Mouse (Mus musculus) hindbrain, embryonic 10.5 days (tissue): Measurements from ENCODE around the gene 4930412O13Rik. TPM values are rescaled to one million over a fixed set of nuclear protein-coding genes. Genes with fewer than 3 reads are reported as not detected.

Experiments
- DNase-seq: peaks from one replicate; pipeline ENCODE4 v3.0.0-alpha.2; 2017; ENCODE audit warnings: low spot score
- H3K27ac ChIP-seq: fragments of 300-500 bp; sonication (generic); 2 replicates; pipeline ENCODE4 v1.5.1; 2016; ENCODE audit warnings: mild to moderate bottlenecking, moderate library complexity
- H3K27me3 ChIP-seq: fragments of 300-500 bp; sonication (generic); 2 replicates; pipeline ENCODE4 v1.6.1; 2016; ENCODE audit warnings: mild to moderate bottlenecking; ENCODE audit not compliant: poor library complexity, insufficient read depth, severe bottlenecking
- H3K36me3 ChIP-seq: fragments of 300-500 bp; sonication (generic); 2 replicates; pipeline ENCODE4 v1.6.1; 2016; ENCODE audit warnings: mild to moderate bottlenecking, moderate library complexity
- H3K4me1 ChIP-seq: fragments of 300-500 bp; sonication (generic); replicated peaks from 2 replicates; pipeline ENCODE4 v1.6.1; 2016; ENCODE audit warnings: mild to moderate bottlenecking
- H3K4me3 ChIP-seq: fragments of 300-500 bp; sonication (generic); 2 replicates; pipeline ENCODE4 v1.5.1; 2016; ENCODE audit warnings: mild to moderate bottlenecking, moderate library complexity
- H3K9me3 ChIP-seq: fragments of 300-500 bp; sonication (generic); 2 replicates; pipeline ENCODE4 v1.6.1; 2016; ENCODE audit warnings: mild to moderate bottlenecking, moderate library complexity
- WGBS: fragments of 180-500 bp; shearing (Covaris S2); methylation state at CpG from one replicate; pipeline ENCODE4 v1.1.7; 2016; 5-methylcytosine and 5-hydroxymethylcytosine counted together
- polyA plus RNA-seq: library from polyadenylated mRNA; unstranded; fragments of >200 nt; fragmentation: Nextera tagmentation; extraction: Ambion mirVana; gene quantifications from 2 replicates; pipeline ENCODE4 v1.2.1, GENCODE M21; 2016

The 4930412O13Rik gene
- polyA plus RNA-seq, 1 experiment from 2014 or later = 1.0 TPM

GRCm38 (mm10) chr2:9883803-9884532, 2.9 kb downstream of the 4930412O13Rik start:
- no peaks in the 10 kb centered on the region for H3K36me3 ChIP-seq
- peak overlapping the region; percentile 54 for H3K4me3 ChIP-seq
- no peaks in the 10 kb centered on the region for H3K9me3 ChIP-seq
- under 1% methylated on average over 27 of the region's 27 CpGs for WGBS
- H3K27me3 ChIP-seq = peaks cover 95% of the 10 kb centered on the region
- DNase-seq = peak; percentile 59
- peaks cover 53% of the 10 kb centered on the region for H3K4me1 ChIP-seq
- H3K27ac ChIP-seq = no peak overlapping the region

- Histone ChIP-seq H3K9me3 (no peaks in the 10 kb centered on the region), H3K4me1 (peaks cover 55% of the 10 kb centered on the region), H3K4me3 (peak overlapping the region; percentile 54), H3K36me3 (no peaks in the 10 kb centered on the region), H3K27ac (no peak overlapping the region; the same call in 1 of the 2 replicates), H3K27me3 (peaks cover 100% of the 10 kb centered on the region)
- WGBS = 2% methylated on average over 15 of the region's 15 CpGs
- peak; percentile 50 for DNase-seq
Measured at GRCm38 (mm10) chr2:9884533-9885216, 3.6 kb downstream of the 4930412O13Rik start.

DNA sequence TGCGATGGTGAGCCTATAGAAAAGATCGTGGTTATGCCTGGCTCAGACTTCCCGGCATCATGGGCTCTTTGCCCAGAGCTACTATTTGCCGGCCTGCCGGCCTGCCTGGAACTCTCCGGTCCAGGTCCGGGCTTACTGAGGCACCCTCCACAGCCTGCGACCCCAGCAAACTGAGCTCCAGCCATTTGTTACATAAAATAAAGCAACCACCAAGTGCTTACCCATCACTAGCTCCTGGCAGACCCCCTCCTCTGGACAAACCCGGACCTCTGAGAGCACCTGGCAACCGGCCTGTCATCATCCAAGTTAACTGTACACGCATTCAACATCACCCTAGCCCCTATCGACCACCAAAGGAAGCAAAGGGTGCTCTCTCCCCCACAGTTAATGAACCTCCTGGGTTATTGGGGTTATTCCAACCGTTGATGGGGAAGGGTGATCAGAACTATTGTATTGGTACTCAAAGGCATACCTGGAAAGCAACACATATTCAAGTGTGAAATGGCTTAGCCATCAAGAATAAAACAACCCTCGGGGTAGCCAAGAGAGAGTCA, 4.2 kb downstream of the 4930412O13Rik start:
- peak; percentile 39 for DNase-seq
- H3K4me3 ChIP-seq = peak overlapping the region; percentile 54; the same call in 1 of the 2 replicates
- peaks cover 3% of the 10 kb centered on the region; the same call in 1 of the 2 replicates for H3K9me3 ChIP-seq
- H3K27ac ChIP-seq = no peak overlapping the region; the same call in 1 of the 2 replicates
- no peaks in the 10 kb centered on the region for H3K36me3 ChIP-seq
- H3K27me3 ChIP-seq = peaks cover 100% of the 10 kb centered on the region
- WGBS = 3% methylated on average over 14 of the region's 14 CpGs
- peaks cover 54% of the 10 kb centered on the region for H3K4me1 ChIP-seq

- Histone ChIP-seq H3K9me3 (peaks cover 3% of the 10 kb centered on the region; the same call in 1 of the 2 replicates), H3K27me3 (peaks cover 100% of the 10 kb centered on the region), H3K4me1 (peaks cover 47% of the 10 kb centered on the region), H3K4me3 (peak overlapping the region; percentile 16; the same call in 1 of the 2 replicates), H3K27ac (no peak overlapping the region), H3K36me3 (no peaks in the 10 kb centered on the region)
- no peak for DNase-seq
- 7% methylated on average over 3 of the region's 3 CpGs for WGBS
Measured at GRCm38 (mm10) chr2:9886031-9886430, 5.0 kb downstream of the 4930412O13Rik start.

DNA sequence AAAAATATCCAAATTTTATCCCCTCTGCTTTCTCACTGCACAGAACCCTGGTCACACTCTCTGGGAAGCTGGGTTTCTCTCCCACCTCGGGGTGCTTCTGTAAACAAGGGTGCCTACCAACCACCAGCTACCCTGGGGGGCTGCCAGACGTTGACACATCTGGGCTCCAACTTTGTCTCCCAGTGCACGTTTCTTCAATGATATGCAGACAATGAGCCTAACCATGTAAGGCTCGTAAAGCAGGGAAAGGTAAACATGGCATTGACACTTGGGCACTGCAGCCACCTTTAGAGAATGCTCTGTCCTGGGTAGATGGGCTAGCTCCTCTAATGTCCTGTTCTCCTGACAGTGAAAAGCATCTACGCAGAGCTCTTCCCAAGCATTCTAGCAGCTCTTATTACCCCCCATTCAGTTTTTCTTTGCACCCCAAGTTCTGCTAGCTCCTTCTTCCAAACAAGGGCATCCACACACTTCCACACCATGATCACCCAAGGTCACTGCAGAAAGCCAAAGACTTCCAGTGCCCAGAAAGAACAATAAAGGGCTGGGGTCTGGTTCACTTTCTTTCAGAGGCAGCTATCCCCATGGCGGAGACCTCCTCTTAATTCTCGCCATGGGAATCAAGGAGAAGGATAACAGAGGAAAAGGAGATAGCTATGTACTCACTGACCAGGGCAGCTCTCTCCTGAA, 6.0 kb downstream of the 4930412O13Rik start:
- Histone ChIP-seq H3K36me3 (no peaks in the 10 kb centered on the region), H3K9me3 (peaks cover 3% of the 10 kb centered on the region; the same call in 1 of the 2 replicates), H3K27ac (no peak overlapping the region), H3K4me3 (0 out of 2 replicates have a peak overlapping the region, but pooled peaks have one; percentile 6), H3K27me3 (peaks cover 97% of the 10 kb centered on the region), H3K4me1 (peaks cover 37% of the 10 kb centered on the region)
- 2% methylated on average over 7 of the region's 7 CpGs for WGBS
- peak; percentile 32 for DNase-seq

DNA sequence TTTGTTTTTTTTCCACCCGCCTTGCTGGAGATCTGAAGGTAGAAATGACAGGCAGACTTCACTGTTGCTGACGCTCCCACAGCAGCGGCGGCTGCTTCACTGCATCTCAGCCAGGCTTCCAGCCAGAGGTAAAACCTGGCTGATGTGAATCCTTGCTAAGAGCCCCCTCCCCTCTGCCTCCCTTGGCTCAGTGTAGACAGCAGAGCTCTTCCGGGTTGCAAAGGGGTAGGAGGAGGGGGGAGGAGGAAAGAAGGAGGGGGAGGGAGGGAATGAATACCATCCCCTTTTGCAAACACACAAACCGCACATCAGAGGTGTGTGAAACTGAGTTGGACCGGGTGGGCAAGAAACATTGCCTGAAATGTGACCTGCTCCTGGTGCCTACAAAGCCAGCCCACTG, 6.6 kb downstream of the 4930412O13Rik start:
- peak; percentile 38 for DNase-seq
- H3K4me3 ChIP-seq = 0 out of 2 replicates have a peak overlapping the region, but pooled peaks have one; percentile 6

GRCm38 (mm10) chr2:9888913-9889650, 8.0 kb downstream of the 4930412O13Rik start, which contains the start of gene 9230102O04Rik:
Gene 9230102O04Rik (minus strand): TSS chr2:9889540.
- peak; percentile 68 for DNase-seq
- no peak within 1 kb of the TSS for H3K27ac ChIP-seq
- WGBS = under 1% methylated on average over 30 of the region's 30 CpGs
- H3K4me3 ChIP-seq = peak within 1 kb of the TSS; percentile 36
- H3K36me3 ChIP-seq = no peaks in the 10 kb centered on the region
- peaks cover 17% of the 10 kb centered on the region for H3K4me1 ChIP-seq
- peaks cover 97% of the 10 kb centered on the region for H3K27me3 ChIP-seq
- peaks cover 3% of the 10 kb centered on the region; the same call in 1 of the 2 replicates for H3K9me3 ChIP-seq

More for the DNA sequence above, 6.6 kb downstream of the 4930412O13Rik start:
- Histone ChIP-seq H3K4me1 (peaks cover 31% of the 10 kb centered on the region), H3K27ac (no peak overlapping the region), H3K36me3 (no peaks in the 10 kb centered on the region), H3K9me3 (peaks cover 3% of the 10 kb centered on the region; the same call in 1 of the 2 replicates), H3K27me3 (peaks cover 97% of the 10 kb centered on the region)
- under 1% methylated on average over 7 of the region's 7 CpGs for WGBS

GRCm38 (mm10) chr2:9889651-9890183, 8.7 kb downstream of the 4930412O13Rik start, which contains the start of gene Gata3:
Gene Gata3 (minus strand): TSS chr2:9890034.
- Histone ChIP-seq H3K4me1 (peaks cover 15% of the 10 kb centered on the region), H3K4me3 (peak within 1 kb of the TSS; percentile 36), H3K27me3 (peaks cover 97% of the 10 kb centered on the region), H3K9me3 (peaks cover 3% of the 10 kb centered on the region; the same call in 1 of the 2 replicates), H3K36me3 (no peaks in the 10 kb centered on the region), H3K27ac (no peak within 1 kb of the TSS)
- peak; percentile 44 for DNase-seq
- under 1% methylated on average over 23 of the region's 23 CpGs for WGBS

- H3K27me3 ChIP-seq = peaks cover 97% of the 10 kb centered on the region
- peak; percentile 24 for DNase-seq
- no peak overlapping the region for H3K27ac ChIP-seq
- peaks cover 3% of the 10 kb centered on the region; the same call in 1 of the 2 replicates for H3K9me3 ChIP-seq
- H3K4me1 ChIP-seq = peaks cover 18% of the 10 kb centered on the region
- H3K4me3 ChIP-seq = no peak overlapping the region
- H3K36me3 ChIP-seq = no peaks in the 10 kb centered on the region
- WGBS = 4% methylated on average over 8 of the region's 8 CpGs
Measured at GRCm38 (mm10) chr2:9890251-9890650, 9.2 kb downstream of the 4930412O13Rik start.

- Histone ChIP-seq H3K27ac (no peak overlapping the region), H3K4me3 (no peak overlapping the region), H3K27me3 (peaks cover 97% of the 10 kb centered on the region), H3K9me3 (peaks cover 3% of the 10 kb centered on the region; the same call in 1 of the 2 replicates), H3K36me3 (no peaks in the 10 kb centered on the region), H3K4me1 (peaks cover 24% of the 10 kb centered on the region)
- DNase-seq = peak; percentile 24
- 2% methylated on average over 5 of the region's 5 CpGs for WGBS
Measured at GRCm38 (mm10) chr2:9890906-9891305, 9.9 kb downstream of the 4930412O13Rik start.

GRCm38 (mm10) chr2:9892541-9892940, 11.5 kb downstream of the 4930412O13Rik start:
- Histone ChIP-seq H3K36me3 (no peaks in the 10 kb centered on the region), H3K4me1 (peaks cover 37% of the 10 kb centered on the region), H3K9me3 (peaks cover 3% of the 10 kb centered on the region; the same call in 1 of the 2 replicates), H3K4me3 (no peak overlapping the region), H3K27ac (no peak overlapping the region), H3K27me3 (peaks cover 97% of the 10 kb centered on the region)
- DNase-seq = no peak
- WGBS = 9% methylated on average over 7 of the region's 7 CpGs
